ENCODE assay signal across 9 mouse cellular contexts in the genomic region with DNA sequence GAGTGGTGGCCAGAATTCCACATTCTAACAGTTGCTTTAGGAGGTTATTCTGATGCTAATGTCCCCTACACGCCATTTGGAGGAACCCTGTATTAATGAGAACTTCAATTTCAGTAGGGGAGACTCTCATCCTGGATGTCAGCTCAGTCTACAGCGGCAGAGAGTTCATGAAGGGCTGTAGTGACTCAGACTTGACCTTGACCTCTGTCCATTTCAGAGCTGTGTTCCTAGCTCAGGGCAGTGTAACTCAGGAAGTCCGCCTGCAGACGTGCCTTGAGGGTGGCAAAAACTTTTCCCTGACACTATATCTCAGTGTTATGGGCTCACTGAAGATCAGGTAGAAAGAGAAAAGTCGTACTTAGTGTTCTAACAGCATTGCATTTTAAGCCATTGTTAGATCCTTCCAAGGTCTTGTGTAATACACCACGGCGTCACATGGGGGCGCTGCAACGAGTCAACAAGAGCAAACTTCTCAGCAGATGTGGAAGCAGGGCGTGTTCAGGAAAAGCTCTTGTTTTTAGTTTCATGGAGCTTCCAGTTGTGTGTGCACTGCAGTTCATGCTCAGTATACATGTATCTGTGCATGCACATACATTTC.
DNase-seq lines count a peak whose midpoint lies in the region; ATAC-seq and TF ChIP-seq lines count a peak whose summit lies in the region.
"Had no signal": no experiment of that assay in that cellular context is flagged by ENCODE, and none has a peak within 500 bp of the region (broad histone marks: within the 10 kb centered on the region; RNA-seq: fewer than 3 reads in every experiment).

No protein-coding gene starts in this region.

- TF ChIP-seq EP300 in ES-Bruce4 (IDR thresholded peaks at IDR 0.05; ENCODE audit: insufficient read depth, low read depth, low read length): 0 out of 2 replicates have a peak, but pooled peaks have one; percentile 3

- DNase-seq in intestine, embryonic 14.5 days (ENCODE audit: low spot score): peak; percentile 69
- DNase-seq in c-Kit-positive CD71-negative TER-119-negative erythroid progenitor cells, embryonic 14.5 days (ENCODE audit: low read depth): peak; percentile 32
- peak; percentile 71 for DNase-seq in gastrocnemius, adult 2 months
- peak in 1 of 2 experiments; percentile 48 for DNase-seq in layer of hippocampus, adult 2 months (ENCODE audit: low spot score in 2 of 2)
- no peak for DNase-seq in Muller cell, postnatal 12 days (ENCODE audit: inconsistent ontology term)

- H3K4me3 ChIP-seq in intestine, embryonic 14.5 days (ENCODE audit: low read depth, low read length): no peak overlapping the region
- no peak overlapping the region for H3K4me3 ChIP-seq in intestine, embryonic 15.5 days (replicated peaks)
- H3K4me3 ChIP-seq in ES-Bruce4 (ENCODE audit: low read depth, low read length): no peak overlapping the region
- H3K4me3 ChIP-seq in gastrocnemius, adult 2 months: no peak overlapping the region
- H3K4me3 ChIP-seq in layer of hippocampus, adult 2 months: no peak overlapping the region
- H3K4me3 ChIP-seq: limb, embryonic 15.5 days had no signal

- no peaks in the 10 kb centered on the region for H3K9me3 ChIP-seq in intestine, embryonic 14.5 days (ENCODE audit: control insufficient read depth, low read length)
- no peaks in the 10 kb centered on the region for H3K9me3 ChIP-seq in intestine, embryonic 15.5 days
- H3K9me3 ChIP-seq in ES-Bruce4 (replicated peaks; ENCODE audit: control insufficient read depth, insufficient read depth, low read length, poor library complexity, severe bottlenecking): no peaks in the 10 kb centered on the region
- H3K9me3 ChIP-seq: limb, embryonic 15.5 days had no signal

- TF ChIP-seq CTCF in ES-Bruce4 (IDR thresholded peaks at IDR 0.05; ENCODE audit: low read depth, low read length): peak; percentile 59
- peak; percentile 74 for TF ChIP-seq CTCF in gastrocnemius, adult 2 months (IDR thresholded peaks at IDR 0.05)
- peak; percentile 80 for TF ChIP-seq CTCF in layer of hippocampus, adult 2 months (conservative IDR thresholded peaks at IDR 0.05)

- peaks cover 8% of the 10 kb centered on the region for H3K4me1 ChIP-seq in intestine, embryonic 14.5 days (replicated peaks; ENCODE audit: control insufficient read depth, insufficient read depth, low read length)
- no peaks in the 10 kb centered on the region for H3K4me1 ChIP-seq in intestine, embryonic 15.5 days (replicated peaks)
- peaks cover 2% of the 10 kb centered on the region for H3K4me1 ChIP-seq in ES-Bruce4 (ENCODE audit: control insufficient read depth, insufficient read depth, low read length)

- 55% methylated on average over 10 of the region's 10 CpGs for WGBS in intestine, embryonic 14.5 days
- 60% methylated on average over 10 of the region's 10 CpGs for WGBS in intestine, embryonic 15.5 days

- H3K9ac ChIP-seq in intestine, embryonic 14.5 days (ENCODE audit: low read length): no peak overlapping the region
- H3K9ac ChIP-seq in intestine, embryonic 15.5 days: no peak overlapping the region
- no peak overlapping the region for H3K9ac ChIP-seq in ES-Bruce4 (ENCODE audit: low read depth, poor library complexity, severe bottlenecking)
- H3K9ac ChIP-seq: limb, embryonic 15.5 days had no signal

- no peak overlapping the region for H3K27ac ChIP-seq in intestine, embryonic 14.5 days (ENCODE audit: low read depth)
- H3K27ac ChIP-seq in intestine, embryonic 15.5 days: no peak overlapping the region
- H3K27ac ChIP-seq in ES-Bruce4 (ENCODE audit: insufficient read depth, low read length): no peak overlapping the region
- peak overlapping the region; percentile 57 for H3K27ac ChIP-seq in gastrocnemius, adult 2 months
- H3K27ac ChIP-seq in layer of hippocampus, adult 2 months: no peak overlapping the region
- H3K27ac ChIP-seq: limb, embryonic 15.5 days had no signal

- no peaks in the 10 kb centered on the region for H3K36me3 ChIP-seq in intestine, embryonic 14.5 days (ENCODE audit: control insufficient read depth, insufficient read depth, low read length)
- no peaks in the 10 kb centered on the region for H3K36me3 ChIP-seq in intestine, embryonic 15.5 days
- H3K36me3 ChIP-seq in ES-Bruce4 (ENCODE audit: control insufficient read depth, insufficient read depth, low read length, poor library complexity, severe bottlenecking): no peaks in the 10 kb centered on the region
- H3K36me3 ChIP-seq: limb, embryonic 15.5 days had no signal

- intact Hi-C loops in gastrocnemius, adult 2 months (cut with DNase I): loop anchor here (2.0 kb wide), 2 partner anchors 199 to 419 kb away; no protein-coding TSS in a partner anchor

- no peaks in the 10 kb centered on the region for H3K27me3 ChIP-seq in intestine, embryonic 14.5 days (replicated peaks; ENCODE audit: control insufficient read depth, insufficient read depth, low read length)
- H3K27me3 ChIP-seq in intestine, embryonic 15.5 days (replicated peaks): no peaks in the 10 kb centered on the region
- no peaks in the 10 kb centered on the region for H3K27me3 ChIP-seq in ES-Bruce4 (ENCODE audit: control insufficient read depth, insufficient read depth, low read length, poor library complexity, severe bottlenecking)
- H3K27me3 ChIP-seq: limb, embryonic 15.5 days had no signal

- no peak for TF ChIP-seq POLR2A in ES-Bruce4 (IDR thresholded peaks at IDR 0.05; ENCODE audit: insufficient read depth, low read length)

- no peak for ATAC-seq in intestine, embryonic 14.5 days (replicated peaks; ENCODE audit: low FRiP score, low TSS enrichment, low read depth)
- no peak for ATAC-seq in intestine, embryonic 15.5 days
- peak; percentile 45 for ATAC-seq in megakaryocyte, adult 5-6 weeks (ENCODE audit: poor library complexity, severe bottlenecking)

- H3K4me2 ChIP-seq in intestine, embryonic 14.5 days (ENCODE audit: low read length): no peak overlapping the region
- H3K4me2 ChIP-seq in intestine, embryonic 15.5 days (replicated peaks): no peak overlapping the region
- H3K4me2 ChIP-seq: limb, embryonic 15.5 days had no signal
